ENCODE assay signal across 8 mouse cellular contexts in genomic region chr8:109970323-109970722, GRCm38 (mm10). TPM values are rescaled to one million over a fixed set of nuclear protein-coding genes. Genes with fewer than 3 reads are reported as not detected.
DNase-seq lines count a peak whose midpoint lies in the region; ATAC-seq and TF ChIP-seq lines count a peak whose summit lies in the region.

No protein-coding gene starts in this region.

- TF ChIP-seq CTCF in stomach, postnatal 0 days (IDR thresholded peaks at IDR 0.05; ENCODE audit: low read depth), result peak; percentile 89

- no peaks in the 10 kb centered on the region for H3K36me3 ChIP-seq in midbrain, embryonic 14.5 days (ENCODE audit: control insufficient read depth, insufficient read depth, low read length)
- no peaks in the 10 kb centered on the region for H3K36me3 ChIP-seq in midbrain, embryonic 13.5 days
- no peaks in the 10 kb centered on the region for H3K36me3 ChIP-seq in stomach, postnatal 0 days (ENCODE audit: control insufficient read depth, insufficient read depth, low read length)
- no peaks in the 10 kb centered on the region for H3K36me3 ChIP-seq in intestine, embryonic 15.5 days

- no peak for TF ChIP-seq EP300 in stomach, postnatal 0 days (optimal IDR thresholded peaks at IDR 0.05)

- no peak for DNase-seq in frontal cortex, postnatal 25 days (ENCODE audit: low spot score in 2 of 2)
- DNase-seq in midbrain, embryonic 14.5 days, result peak; percentile 87
- no peak for DNase-seq in stomach, postnatal 0 days (ENCODE audit: low spot score)
- DNase-seq in layer of hippocampus, postnatal 10 days (ENCODE audit: low spot score in 2 of 2), result no peak

- peak; percentile 88 for ATAC-seq in frontal cortex, adult (ENCODE audit: low TSS enrichment)
- ATAC-seq in midbrain, embryonic 14.5 days (ENCODE audit: low FRiP score, low TSS enrichment), result no peak
- ATAC-seq in midbrain, embryonic 13.5 days, result no peak
- ATAC-seq in erythroblast, adult 5-6 weeks (replicated peaks; ENCODE audit: low FRiP score, poor library complexity, severe bottlenecking), result peak; percentile 90
- ATAC-seq in stomach, postnatal 0 days (ENCODE audit: low FRiP score, low TSS enrichment), result no peak
- no peak for ATAC-seq in intestine, embryonic 15.5 days

- H3K27ac ChIP-seq in midbrain, embryonic 14.5 days (replicated peaks; ENCODE audit: low read depth, low read length), result no peak overlapping the region
- H3K27ac ChIP-seq in midbrain, embryonic 13.5 days, result no peak overlapping the region
- no peak overlapping the region for H3K27ac ChIP-seq in stomach, postnatal 0 days (replicated peaks)
- H3K27ac ChIP-seq in intestine, embryonic 15.5 days, result no peak overlapping the region

- 10% methylated on average over 9 of the region's 9 CpGs for WGBS in midbrain, embryonic 14.5 days
- 8% methylated on average over 9 of the region's 9 CpGs for WGBS in midbrain, embryonic 13.5 days
- 9% methylated on average over 9 of the region's 9 CpGs for WGBS in stomach, postnatal 0 days
- 8% methylated on average over 9 of the region's 9 CpGs for WGBS in intestine, embryonic 15.5 days

- no peak overlapping the region for H3K9ac ChIP-seq in midbrain, embryonic 14.5 days (replicated peaks; ENCODE audit: low read length)
- H3K9ac ChIP-seq in midbrain, embryonic 13.5 days (replicated peaks), result no peak overlapping the region
- no peak overlapping the region for H3K9ac ChIP-seq in stomach, postnatal 0 days (ENCODE audit: low read length)
- no peak overlapping the region for H3K9ac ChIP-seq in intestine, embryonic 15.5 days

- no peaks in the 10 kb centered on the region for H3K4me1 ChIP-seq in midbrain, embryonic 14.5 days (ENCODE audit: control insufficient read depth, insufficient read depth, low read length)
- H3K4me1 ChIP-seq in midbrain, embryonic 13.5 days (replicated peaks), result no peaks in the 10 kb centered on the region
- no peaks in the 10 kb centered on the region for H3K4me1 ChIP-seq in stomach, postnatal 0 days (replicated peaks; ENCODE audit: control insufficient read depth, insufficient read depth)
- no peaks in the 10 kb centered on the region for H3K4me1 ChIP-seq in intestine, embryonic 15.5 days (replicated peaks)

- H3K9me3 ChIP-seq in midbrain, embryonic 14.5 days (ENCODE audit: control insufficient read depth, low read length), result no peaks in the 10 kb centered on the region
- H3K9me3 ChIP-seq in midbrain, embryonic 13.5 days, result 0 out of 2 replicates have a peak, but pooled peaks cover under 1% of the 10 kb centered on the region
- H3K9me3 ChIP-seq in stomach, postnatal 0 days (ENCODE audit: control insufficient read depth, low read length), result no peaks in the 10 kb centered on the region
- H3K9me3 ChIP-seq in intestine, embryonic 15.5 days, result no peaks in the 10 kb centered on the region

- H3K27me3 ChIP-seq in midbrain, embryonic 14.5 days (ENCODE audit: control insufficient read depth, insufficient read depth, low read length), result no peaks in the 10 kb centered on the region
- H3K27me3 ChIP-seq in midbrain, embryonic 13.5 days, result peaks cover 19% of the 10 kb centered on the region
- no peaks in the 10 kb centered on the region for H3K27me3 ChIP-seq in stomach, postnatal 0 days (ENCODE audit: control insufficient read depth, insufficient read depth, low read length)
- no peaks in the 10 kb centered on the region for H3K27me3 ChIP-seq in intestine, embryonic 15.5 days (replicated peaks)

- H3K4me2 ChIP-seq in midbrain, embryonic 14.5 days (ENCODE audit: low read length), result no peak overlapping the region
- H3K4me2 ChIP-seq in midbrain, embryonic 13.5 days (replicated peaks), result no peak overlapping the region
- no peak overlapping the region for H3K4me2 ChIP-seq in stomach, postnatal 0 days (replicated peaks; ENCODE audit: low read depth)
- no peak overlapping the region for H3K4me2 ChIP-seq in intestine, embryonic 15.5 days (replicated peaks)

- H3K4me3 ChIP-seq in midbrain, embryonic 14.5 days (replicated peaks; ENCODE audit: low read depth, low read length), result no peak overlapping the region
- no peak overlapping the region for H3K4me3 ChIP-seq in midbrain, embryonic 13.5 days (replicated peaks)
- H3K4me3 ChIP-seq in stomach, postnatal 0 days (ENCODE audit: low read depth, low read length), result no peak overlapping the region
- H3K4me3 ChIP-seq in intestine, embryonic 15.5 days (replicated peaks), result no peak overlapping the region

RNA-seq across cellular contexts. Expression of gene Marveld3, which starts 8.3 kb away (rescaled TPM):
- 1.1 and 1.4 TPM in 2 replicates for polyA plus RNA-seq in midbrain, embryonic 14.5 days (2014; fragmentation: Nextera tagmentation; extraction: Ambion mirVana)
- 1.1 and 1.3 TPM in 2 replicates for polyA plus RNA-seq in midbrain, embryonic 13.5 days (2015; fragmentation: Nextera tagmentation; extraction: Ambion mirVana)
- total RNA-seq in erythroblast, adult 5-6 weeks (2015; ENCODE audit: low replicate concordance), result not detected in 2 replicates
- total RNA-seq in erythroblast, adult 5-6 weeks (2017; ENCODE audit: low replicate concordance), result not detected in 2 replicates
- polyA plus RNA-seq in stomach, postnatal 0 days (2015; fragmentation: Nextera tagmentation; extraction: Ambion mirVana), result 3.2 and 4.1 TPM in 2 replicates
- polyA plus RNA-seq in intestine, embryonic 15.5 days (2015; fragmentation: Nextera tagmentation; extraction: Ambion mirVana), result 12.8 and 14.6 TPM in 2 replicates
- not detected for total RNA-seq in layer of hippocampus, postnatal 10 days (2021)

RNA-seq across cellular contexts. Expression of gene Tat, which starts 19.9 kb away (rescaled TPM):
- not detected in 2 replicates for polyA plus RNA-seq in midbrain, embryonic 14.5 days (2014; fragmentation: Nextera tagmentation; extraction: Ambion mirVana)
- polyA plus RNA-seq in midbrain, embryonic 13.5 days (2015; fragmentation: Nextera tagmentation; extraction: Ambion mirVana), result not detected in 2 replicates
- total RNA-seq in erythroblast, adult 5-6 weeks (2015; ENCODE audit: low replicate concordance), result not detected in 2 replicates
- not detected in 2 replicates for total RNA-seq in erythroblast, adult 5-6 weeks (2017; ENCODE audit: low replicate concordance)
- polyA plus RNA-seq in stomach, postnatal 0 days (2015; fragmentation: Nextera tagmentation; extraction: Ambion mirVana), result 0.12 and 0.18 TPM in 2 replicates
- polyA plus RNA-seq in intestine, embryonic 15.5 days (2015; fragmentation: Nextera tagmentation; extraction: Ambion mirVana), result not detected in 2 replicates
- not detected for total RNA-seq in layer of hippocampus, postnatal 10 days (2021)

Comparison
In these comparisons a context has a peak if more than half of its experiments do, and no peak if none do; other contexts are left out.
1. ATAC-seq: peak in frontal cortex, adult (single experiment) and erythroblast, adult 5-6 weeks (single experiment); none in midbrain, embryonic 14.5 days (single experiment), midbrain, embryonic 13.5 days (single experiment), stomach, postnatal 0 days (single experiment) and intestine, embryonic 15.5 days (single experiment).